Mouse (Mus musculus): ENCODE data around the gene Hs3st3a1.

The Hs3st3a1 gene

DNA sequence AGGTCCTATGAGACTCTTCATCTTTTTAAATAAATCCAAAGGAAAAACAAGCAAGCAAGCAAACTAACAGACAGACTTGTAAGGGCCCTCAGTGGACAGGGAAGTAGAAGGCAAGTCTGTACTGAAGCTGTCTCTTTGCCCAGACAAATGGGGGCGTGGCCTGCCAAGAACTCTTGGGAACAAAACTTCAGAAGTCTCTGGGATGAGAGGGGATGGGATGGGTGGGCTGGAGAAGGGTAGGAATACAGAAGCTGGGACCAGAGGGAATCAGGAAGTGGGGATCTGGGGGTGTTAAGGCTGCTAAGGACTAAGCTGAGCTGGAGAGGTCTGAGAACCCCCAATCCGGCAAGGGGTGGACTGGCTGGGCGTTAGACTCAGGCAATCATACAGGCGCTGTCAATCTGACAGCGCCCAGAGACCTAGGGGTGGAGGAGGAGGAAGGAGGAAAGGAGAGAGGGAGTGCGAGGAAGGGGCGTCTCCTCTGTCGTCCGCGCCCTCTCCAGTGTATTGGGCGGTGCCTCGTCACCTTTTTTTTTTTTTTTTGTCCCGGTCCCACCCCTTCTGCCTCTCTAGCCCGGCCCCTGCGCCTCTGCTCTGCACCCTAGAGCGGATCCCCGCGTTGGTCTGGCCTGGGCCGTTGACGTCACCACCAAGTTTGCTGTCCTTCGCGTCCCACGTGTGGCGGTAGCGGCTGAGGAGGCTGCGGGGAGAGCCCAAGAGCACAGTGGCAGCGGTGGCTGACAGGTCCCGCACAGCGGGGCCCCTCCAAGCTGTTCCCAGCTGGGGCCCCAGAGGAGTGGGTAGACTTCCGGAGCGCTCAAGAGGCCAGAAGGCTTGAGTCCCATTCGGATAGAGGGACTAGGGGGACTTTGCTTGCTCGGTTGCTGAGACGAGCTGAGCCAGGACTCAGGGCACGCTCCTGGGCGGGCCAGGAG is at the start of gene Hs3st3a1:
TSS of gene Hs3st3a1 (plus strand) at position 722 of the 935 bp plus-strand sequence.
- no peak for DNase-seq (ENCODE audit: low spot score)

DNA sequence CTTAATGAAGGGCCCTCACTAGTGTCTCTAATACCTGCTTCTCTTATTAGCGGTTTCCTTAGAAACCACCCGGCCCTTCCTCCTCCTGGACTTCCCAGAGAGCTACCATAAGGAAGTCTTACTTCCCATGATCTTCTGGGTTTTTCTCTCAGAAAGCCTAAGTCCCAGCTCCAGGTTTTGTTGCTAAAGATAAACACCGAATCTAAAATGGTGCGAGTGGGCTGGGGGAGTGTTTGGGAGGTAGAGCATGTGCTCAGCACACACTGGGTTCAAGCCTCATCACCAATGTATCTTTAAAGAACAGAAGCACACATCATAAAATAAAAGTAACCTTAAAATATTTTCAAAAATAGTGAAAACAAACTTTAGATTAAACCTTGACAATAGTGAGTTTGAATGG is 48.8 kb upstream of the Hs3st3a1 start:
- no peak for DNase-seq (ENCODE audit: low spot score)

DNA sequence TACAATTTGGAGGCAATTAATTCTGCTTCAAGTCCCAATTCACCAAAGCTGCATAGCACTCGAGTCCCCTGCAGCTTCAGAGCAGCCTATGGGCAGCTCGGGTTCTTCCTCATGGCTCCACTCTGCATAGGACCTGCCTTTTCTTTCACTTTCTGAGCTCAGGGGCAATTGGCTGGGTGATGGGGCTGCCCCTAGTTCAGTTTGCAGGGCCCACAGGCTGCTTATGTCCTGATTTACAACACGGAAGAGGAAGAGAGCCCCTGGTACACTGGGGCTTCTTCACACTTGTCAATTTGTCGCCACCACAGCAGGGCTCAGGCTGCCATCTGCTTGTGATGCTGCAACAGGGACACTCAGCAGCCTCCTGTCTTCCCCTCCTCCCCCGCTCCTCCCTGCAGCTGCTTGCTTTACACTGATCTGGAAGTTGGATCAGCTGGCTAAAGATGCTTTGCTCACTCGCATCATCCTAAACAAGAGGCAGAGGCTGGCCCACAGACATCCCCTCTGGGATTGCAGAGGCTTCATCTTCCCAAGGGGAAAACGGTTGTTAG is 38.7 kb upstream of the Hs3st3a1 start:
- DNase-seq (ENCODE audit: low spot score) = peak; percentile 6

DNA sequence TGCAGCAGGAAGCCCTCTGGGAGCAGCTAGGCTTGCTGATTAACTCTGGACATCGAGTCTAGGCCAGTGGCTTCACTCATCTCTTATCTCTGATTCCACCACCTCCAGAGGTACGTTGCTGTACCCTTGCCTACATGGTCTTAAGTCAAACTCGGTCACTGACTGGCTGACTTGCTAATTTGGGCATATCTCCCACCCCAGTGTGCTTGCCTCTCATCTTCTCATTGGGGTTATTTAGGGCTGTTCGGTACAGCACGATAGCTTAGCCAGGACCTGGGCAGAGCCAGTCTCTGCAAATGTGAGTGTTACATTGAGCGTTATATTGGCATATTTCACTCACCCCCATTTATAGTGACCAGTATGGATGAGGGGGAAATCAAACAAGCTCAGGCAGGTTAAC is 38.2 kb upstream of the Hs3st3a1 start:
- DNase-seq (ENCODE audit: low spot score) = no peak

DNA sequence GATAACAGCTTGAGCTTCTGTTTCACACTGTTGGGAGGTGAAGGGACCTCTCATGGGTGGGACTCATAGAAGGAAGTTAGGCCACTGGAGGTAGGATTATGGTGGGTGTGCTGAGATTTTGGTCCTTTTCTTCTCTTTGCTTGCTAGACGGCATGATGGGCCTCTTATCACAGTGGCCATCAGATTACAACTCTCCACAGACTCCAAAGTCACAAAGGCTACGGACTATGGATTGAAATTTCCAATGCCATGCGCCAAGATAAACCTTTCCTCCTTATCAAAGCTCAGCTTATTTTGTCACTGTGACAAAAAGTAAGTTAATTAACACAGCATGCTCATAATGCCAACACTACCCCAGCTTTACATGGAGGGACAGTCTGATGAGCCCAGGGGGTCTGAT is 37.5 kb upstream of the Hs3st3a1 start:
- DNase-seq (ENCODE audit: low spot score) = no peak

DNA sequence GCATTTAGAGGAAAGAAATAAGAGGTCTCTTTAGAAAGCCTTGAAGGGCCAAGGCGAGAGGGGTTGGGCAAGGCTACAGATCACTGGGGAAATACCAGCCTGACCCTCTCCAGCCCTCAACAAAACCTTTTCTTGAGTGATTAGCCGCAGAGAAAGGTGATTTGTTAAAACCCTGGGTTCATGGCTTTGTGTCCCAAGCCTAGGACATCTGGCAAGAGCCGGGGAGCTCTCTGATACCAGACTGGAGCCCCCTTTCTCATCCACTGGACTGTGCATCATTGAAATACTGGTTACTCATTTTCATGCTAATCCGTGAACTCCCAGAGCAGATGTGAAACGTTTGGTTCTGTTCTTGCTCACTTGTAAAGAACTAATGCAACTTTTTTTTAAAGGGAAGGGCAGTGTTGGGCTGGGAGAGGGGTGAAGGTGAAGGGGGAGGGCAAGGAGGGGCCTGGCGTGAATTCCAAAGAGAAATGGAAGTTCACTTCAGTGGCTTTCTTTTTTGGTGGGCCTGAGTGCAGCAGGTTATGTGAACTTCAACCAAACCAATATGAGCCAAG is 34.5 kb upstream of the Hs3st3a1 start:
- DNase-seq (ENCODE audit: low spot score) = no peak

DNA sequence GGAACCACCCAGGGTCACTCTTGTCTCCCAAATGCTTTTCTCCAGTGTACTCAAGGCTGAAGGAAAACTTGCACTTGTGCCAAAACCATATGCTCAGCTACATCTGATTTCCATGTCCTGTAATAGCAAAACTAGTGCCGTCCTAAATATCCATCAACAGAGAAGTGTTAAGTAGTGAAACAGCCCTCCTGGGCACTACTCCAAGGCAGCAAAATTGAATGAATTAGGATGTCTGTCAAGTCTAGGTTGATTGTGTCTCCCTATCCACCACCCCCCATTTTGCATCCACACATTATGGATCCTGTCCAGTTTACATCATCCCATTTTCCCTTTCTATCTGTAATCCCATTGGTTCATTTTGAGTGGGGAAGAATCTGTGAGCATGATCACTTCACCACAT is 16.2 kb upstream of the Hs3st3a1 start:
- peak; percentile 20 for DNase-seq (ENCODE audit: low spot score)

DNA sequence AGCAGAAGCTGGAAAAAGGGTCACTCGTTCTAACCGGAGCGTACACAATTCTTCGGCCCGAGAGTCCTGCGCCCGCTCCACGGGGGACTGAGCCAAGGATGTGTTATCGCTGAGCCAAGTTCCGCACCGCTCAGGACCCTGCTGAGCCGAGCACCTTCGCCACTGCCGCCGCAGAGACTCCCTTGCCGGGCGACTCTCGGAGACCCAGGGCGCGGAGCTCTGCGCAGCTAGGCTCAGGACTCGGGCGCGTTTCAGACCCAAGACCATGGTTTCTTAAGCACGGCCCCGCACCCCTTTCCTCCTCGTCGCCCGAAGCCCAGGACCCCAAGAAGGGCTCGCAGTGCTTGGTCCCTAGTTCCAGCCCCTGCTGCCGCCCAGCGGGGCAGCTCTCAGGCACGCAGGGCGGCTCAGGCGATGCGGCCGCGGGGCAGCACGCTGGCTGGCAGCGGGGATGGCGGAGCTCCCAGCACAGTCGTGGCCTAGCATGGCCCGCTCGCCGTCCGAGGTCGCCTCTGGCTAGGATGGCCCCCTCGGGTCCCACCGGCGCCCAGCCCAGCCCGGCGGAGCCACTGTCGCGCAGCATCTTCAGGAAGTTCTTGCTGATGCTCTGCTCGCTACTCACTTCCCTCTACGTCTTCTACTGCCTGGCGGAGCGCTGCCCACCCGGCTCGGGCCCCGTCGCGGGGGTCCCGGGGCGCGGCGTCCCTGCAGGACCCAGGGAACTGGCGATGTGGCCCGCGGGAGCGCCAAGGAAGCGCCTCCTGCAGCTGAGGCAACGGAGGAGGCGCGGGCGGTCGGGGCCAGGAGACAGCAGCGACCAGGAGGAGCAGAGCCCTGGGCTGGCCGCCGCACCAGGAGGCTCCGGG is 647 bp downstream of the Hs3st3a1 start:
- DNase-seq (ENCODE audit: low spot score) = no peak

DNA sequence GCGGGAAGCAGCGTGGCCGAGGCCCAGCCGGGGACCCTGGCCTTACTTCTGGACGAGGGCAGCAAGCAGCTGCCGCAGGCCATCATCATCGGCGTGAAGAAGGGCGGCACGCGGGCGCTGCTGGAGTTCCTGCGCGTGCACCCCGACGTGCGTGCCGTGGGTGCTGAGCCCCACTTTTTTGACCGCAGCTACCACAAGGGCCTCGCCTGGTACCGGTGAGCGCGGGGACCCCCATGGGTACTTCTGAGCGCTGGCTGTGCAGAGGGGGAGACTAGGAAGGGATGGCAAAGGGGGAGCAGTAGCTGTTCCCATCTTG is 1.2 kb downstream of the Hs3st3a1 start, which contains the start of gene F930015N05Rik:
TSS of gene F930015N05Rik (minus strand) at position 242 of the 316 bp plus-strand sequence.
- DNase-seq (ENCODE audit: low spot score) = no peak

DNA sequence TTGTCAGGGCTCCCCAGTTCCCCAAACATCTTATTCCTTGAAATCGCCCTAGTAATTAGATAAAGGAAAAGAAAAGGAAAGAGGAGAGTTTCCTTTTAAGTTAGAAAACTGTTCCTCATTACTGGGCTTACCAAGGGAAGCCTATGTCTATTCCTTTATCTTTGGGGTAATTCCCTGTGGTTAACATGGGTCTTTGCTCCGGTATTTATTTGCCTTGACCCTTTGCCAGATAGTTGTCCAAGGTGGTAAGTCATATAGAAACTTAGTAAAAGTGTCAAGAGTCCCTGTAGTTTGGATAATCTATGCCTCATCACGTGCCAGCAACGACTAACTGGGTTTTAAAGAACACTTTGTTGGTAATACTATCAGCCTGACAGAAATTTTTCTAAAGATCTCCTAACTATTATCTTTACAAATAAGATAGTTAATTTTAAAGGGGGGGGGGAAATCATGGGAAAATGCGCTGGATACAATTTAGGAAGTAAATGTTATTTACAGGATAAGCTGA is 1.7 kb downstream of the Hs3st3a1 start:
- no peak for DNase-seq (ENCODE audit: low spot score)

DNA sequence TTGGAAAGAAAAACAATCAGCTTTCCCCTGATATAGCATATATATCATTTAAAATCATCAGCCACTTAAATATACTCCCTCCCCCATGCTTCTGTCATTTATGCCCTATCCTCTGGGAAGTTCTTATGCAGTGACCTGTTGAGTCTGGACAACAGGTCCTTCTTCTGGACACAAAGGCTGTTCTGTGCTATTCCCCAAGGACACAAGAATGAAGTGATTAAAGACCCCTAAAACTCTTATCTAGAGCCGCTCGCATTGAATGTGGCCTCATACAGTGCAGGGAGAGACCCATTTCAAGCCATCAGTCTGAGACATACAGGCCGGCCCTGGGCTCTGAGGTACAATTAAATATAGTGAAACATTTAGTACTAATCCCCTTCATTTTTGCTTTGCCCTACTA is 2.6 kb downstream of the Hs3st3a1 start:
- DNase-seq (ENCODE audit: low spot score) = no peak

DNA sequence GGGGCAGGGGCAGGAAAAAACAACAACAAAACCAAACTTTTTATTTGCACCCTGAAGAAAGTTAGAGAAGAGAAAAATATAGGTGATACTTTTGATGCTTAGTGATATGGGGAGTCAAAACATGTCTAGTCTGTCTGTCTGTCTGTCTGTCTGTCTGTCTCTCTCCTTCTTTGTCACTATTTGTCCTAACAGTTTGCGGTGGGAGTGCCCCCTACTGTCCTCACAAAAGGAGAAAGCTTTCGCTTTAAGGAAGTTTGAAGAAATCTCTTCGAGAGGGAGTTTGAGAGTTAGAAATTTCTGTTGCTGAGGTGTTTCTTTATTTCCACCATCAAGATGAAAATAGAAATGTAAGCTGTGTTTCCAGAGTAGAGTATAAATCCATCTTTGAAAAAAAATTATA is 3.8 kb downstream of the Hs3st3a1 start:
- DNase-seq (ENCODE audit: low spot score) = no peak

DNA sequence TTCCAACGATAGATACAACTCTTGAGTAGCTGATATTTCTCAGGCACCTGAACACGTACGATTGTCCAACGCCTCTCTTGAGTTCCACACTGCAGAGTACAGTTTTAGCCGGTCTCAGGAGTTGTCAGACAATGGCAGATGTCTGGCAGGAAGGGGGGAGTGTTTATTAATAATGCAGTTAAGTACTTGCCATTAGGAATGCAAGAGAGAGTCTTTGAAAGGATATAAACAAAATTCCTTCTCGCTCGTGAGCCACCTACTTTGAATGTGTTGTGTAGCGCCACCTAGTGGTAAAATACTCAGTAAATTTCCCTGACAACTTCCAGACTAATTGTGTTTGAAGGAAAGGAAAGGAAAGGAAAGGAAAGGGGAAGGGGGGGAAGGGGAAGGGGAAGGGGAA is 7.0 kb downstream of the Hs3st3a1 start:
- peak; percentile 59 for DNase-seq (ENCODE audit: low spot score)

DNA sequence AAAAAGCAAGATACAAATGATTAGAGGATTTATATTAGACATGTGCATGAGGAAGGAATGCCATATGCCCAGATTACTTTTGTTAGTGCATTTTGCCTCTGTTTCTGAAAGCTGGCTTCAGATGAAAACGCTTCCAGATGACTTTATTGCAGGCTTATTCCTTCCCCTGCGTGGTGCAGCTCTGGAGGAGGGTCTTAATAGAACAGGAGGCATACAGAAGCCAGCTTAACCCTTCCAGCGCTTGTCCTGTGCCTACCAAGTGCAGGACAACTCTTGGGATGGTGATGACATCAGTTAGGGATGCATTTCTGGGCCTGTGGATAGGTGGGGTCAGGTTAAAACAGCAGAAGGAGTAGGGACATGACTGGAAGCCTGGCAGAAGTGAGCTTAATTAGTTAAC is 7.6 kb downstream of the Hs3st3a1 start:
- DNase-seq (ENCODE audit: low spot score) = no peak

DNA sequence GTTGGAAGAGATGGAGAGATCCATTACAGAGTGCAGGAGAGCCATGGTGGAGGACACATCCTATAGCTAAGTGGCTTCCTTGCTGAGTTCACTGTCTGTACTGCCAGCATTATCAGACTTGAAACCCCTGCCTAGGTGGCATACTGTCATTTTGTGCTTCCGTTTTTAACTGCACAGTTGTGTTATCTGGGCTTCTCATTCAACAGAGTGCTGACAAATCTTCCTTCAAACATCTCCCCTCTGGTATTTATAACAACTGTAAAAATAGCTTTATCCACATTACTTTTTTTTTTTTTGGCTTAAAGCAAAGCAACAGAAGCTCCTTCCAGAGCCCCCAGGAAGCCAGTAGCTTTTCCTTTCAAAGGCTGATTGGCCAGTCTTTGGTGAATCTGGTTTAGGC is 10.1 kb downstream of the Hs3st3a1 start:
- DNase-seq (ENCODE audit: low spot score) = no peak

DNA sequence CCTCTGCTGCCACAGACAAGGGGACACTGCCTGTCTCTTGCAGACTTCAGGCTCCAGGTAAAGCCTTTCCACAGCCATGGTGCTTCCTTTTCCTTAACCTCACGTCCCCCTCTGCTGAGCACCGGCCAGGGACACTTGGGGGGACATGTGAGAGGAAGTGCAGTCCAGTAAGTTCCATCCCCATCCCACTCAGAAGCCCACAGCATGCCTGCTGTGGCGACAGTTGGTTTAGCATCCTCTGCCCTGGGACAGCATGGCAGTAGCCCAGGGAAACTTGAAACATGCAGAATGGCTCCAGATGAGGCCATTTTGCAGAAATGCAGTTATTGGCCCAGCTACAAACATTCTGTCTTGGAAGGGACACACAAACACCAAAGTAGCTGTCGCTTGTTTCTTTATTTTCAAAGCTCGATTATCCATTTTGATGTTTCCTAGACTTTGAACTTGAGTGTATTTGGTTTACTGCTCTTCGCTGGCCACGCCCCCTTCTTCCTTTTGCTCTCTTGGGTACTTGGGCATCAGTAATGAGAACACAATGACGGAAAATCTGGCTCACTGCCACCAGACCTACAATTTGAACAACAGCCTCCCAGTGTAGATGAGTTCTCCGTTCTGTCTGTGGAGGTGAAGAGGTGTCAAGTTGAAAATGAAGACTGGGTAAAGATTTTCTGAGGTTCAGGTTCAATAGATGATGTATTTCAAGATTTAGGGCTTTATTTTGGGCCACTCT is 13.6 kb downstream of the Hs3st3a1 start:
- no peak for DNase-seq (ENCODE audit: low spot score)

DNA sequence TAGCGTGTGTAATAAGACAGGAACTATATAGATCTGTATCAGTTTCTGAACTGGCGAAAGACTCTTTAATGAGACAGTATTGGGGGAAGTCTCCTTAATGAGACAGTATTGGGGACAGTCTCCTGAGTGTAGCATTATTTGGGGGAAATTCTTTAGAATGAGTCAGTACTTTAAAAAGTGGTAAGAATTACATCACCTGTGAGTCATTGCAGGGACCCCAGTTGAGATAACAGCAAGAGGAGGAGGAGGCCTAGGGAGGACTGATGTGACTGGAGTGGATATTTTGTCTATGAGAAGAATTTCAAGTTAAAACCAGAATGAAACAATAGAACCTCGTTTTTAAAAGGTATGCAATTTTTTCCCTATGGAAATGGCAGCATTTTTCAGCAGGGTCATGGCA is 26.6 kb downstream of the Hs3st3a1 start:
- DNase-seq (ENCODE audit: low spot score) = no peak

DNA sequence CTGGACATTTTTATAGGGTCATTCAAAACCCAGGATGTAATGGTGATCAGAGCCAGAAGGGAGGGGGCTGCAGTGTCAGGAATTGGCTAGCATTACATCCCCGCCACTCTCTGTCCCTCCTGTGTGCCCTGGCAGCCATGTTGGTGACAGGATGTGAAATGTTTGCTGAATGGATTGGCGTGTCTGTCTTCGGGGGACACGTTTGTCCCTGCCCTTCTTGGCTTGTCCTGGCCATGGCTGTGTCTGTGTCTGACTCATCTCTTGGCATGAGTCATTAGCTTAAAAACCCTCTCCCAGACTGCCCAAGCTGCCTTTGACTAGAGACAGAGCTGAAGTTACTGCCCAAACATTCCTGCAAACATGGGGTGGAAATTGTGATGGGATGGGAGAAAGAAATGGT is 33.6 kb downstream of the Hs3st3a1 start:
- peak; percentile 29 for DNase-seq (ENCODE audit: low spot score)

DNA sequence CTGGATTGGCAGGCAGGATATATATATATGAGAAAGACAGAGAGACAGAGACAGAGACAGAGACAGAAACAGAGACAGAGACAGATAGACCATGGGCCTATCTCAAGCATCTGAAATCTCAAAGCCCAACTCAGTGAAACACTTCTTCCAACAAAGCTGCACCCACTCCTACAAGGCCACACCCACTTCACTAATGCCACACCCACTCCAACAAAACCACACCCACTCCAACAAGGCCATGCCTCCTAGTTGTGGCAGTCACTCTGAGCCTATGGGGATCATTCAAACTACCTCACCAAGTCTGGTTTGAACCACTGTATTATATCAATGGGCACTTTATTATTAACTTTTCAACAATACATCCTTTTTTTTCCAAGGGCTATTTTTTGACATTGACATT is 35.6 kb downstream of the Hs3st3a1 start:
- DNase-seq (ENCODE audit: low spot score) = no peak

DNA sequence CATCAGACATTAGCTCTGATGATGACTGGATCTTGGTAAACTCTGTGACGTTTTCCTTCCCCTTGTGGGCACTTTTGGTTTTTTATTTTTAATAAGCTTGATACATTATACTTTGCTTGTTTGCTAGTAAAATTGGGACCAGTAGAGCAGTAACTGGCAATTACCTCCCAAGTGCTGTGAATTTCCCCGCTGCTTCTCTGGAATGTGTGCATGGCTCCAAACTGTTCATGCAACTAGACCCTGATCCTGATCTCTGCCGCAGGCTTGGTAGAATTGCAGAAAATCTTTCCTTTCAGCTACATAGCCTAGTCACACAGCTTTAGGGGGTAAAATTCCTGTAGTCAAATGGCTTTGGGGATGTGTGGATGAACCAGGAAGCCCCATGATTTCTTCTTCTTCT is 38.5 kb downstream of the Hs3st3a1 start:
- no peak for DNase-seq (ENCODE audit: low spot score)

DNA sequence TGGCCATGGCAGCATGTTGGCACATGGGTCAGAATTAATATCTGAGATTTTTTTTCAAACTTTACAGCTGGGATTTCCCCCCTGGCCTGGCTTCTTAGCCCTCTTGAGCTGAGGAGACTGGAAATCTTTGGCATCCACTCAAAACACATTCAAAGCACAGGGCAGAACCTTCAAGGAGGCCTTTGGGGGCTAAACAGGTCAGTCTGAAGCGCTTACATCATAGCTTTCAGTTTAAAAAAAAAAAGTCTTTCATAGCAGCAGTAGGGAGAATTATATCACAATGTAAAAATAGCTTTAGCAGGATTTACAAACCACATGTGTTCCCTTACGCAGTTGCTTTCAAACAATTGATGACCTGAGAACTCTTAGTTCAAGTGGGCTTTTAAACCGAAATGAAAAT is 46.3 kb downstream of the Hs3st3a1 start:
- no peak for DNase-seq (ENCODE audit: low spot score)
